Mouse (Mus musculus) hindbrain, embryonic 11.5 days (tissue): ENCODE data around the gene Sez6l. TPM values are rescaled to one million over a fixed set of nuclear protein-coding genes. Genes with fewer than 3 reads are reported as not detected.

Experiments
- ATAC-seq: fragments of 200-750 bp; cut with Nextera tagmentation; 2 replicates; pipeline ENCODE4 v1.8.0; 2017; ENCODE audit warnings: mild to moderate bottlenecking, moderate TSS enrichment, moderate library complexity; ENCODE audit not compliant: low FRiP score
- DNase-seq: peaks from one replicate; pipeline ENCODE4 v3.0.0-alpha.2; 2015; ENCODE audit warnings: low spot score
- H3K27ac ChIP-seq: fragments of 300-500 bp; sonication (generic); 2 replicates; pipeline ENCODE4 v1.5.1; 2014; ENCODE audit warnings: mild to moderate bottlenecking, low read depth, low read length
- H3K27me3 ChIP-seq: fragments of 300-500 bp; sonication (generic); 2 replicates; pipeline ENCODE4 v1.6.1; 2014; ENCODE audit warnings: mild to moderate bottlenecking, low read length, moderate library complexity, mixed read lengths; ENCODE audit not compliant: control insufficient read depth, insufficient read depth
- H3K36me3 ChIP-seq: fragments of 300-500 bp; sonication (generic); 2 replicates; pipeline ENCODE4 v1.6.1; 2014; ENCODE audit warnings: mild to moderate bottlenecking, low read length, moderate library complexity, mixed read lengths; ENCODE audit not compliant: control insufficient read depth, insufficient read depth
- H3K4me1 ChIP-seq: fragments of 300-500 bp; sonication (generic); replicated peaks from 2 replicates; pipeline ENCODE4 v1.6.1; 2014; ENCODE audit warnings: low read length, mixed read lengths; ENCODE audit not compliant: control insufficient read depth, insufficient read depth
- H3K4me2 ChIP-seq: fragments of 300-500 bp; sonication (generic); replicated peaks from 2 replicates; pipeline ENCODE4 v1.6.1; 2014; ENCODE audit warnings: mild to moderate bottlenecking, low read depth, low read length
- H3K4me3 ChIP-seq: fragments of 300-500 bp; sonication (generic); 2 replicates; pipeline ENCODE4 v1.5.1; 2014; ENCODE audit warnings: low read depth, low read length
- H3K9ac ChIP-seq: fragments of 300-500 bp; sonication (generic); 2 replicates; pipeline ENCODE4 v1.6.1; 2014; ENCODE audit warnings: low read depth, low read length
- H3K9me3 ChIP-seq: fragments of 300-500 bp; sonication (generic); 2 replicates; pipeline ENCODE4 v1.6.1; 2016; ENCODE audit warnings: low read length; ENCODE audit not compliant: control insufficient read depth
- whole genome bisulfite sequencing: fragments of 180-500 bp; shearing (Covaris S2); extraction: QIAGEN DNeasy Blood & Tissue Kit; methylation state at CpG from one replicate; pipeline ENCODE4 v1.1.7; 2014; 5-methylcytosine and 5-hydroxymethylcytosine counted together
- polyA plus RNA-seq: library from polyadenylated mRNA; unstranded; fragments of >200 nt; fragmentation: Nextera tagmentation; extraction: Ambion mirVana; gene quantifications from 2 replicates; pipeline ENCODE4 v1.2.1, GENCODE M21; 2014

Sez6l gene
- polyA plus RNA-seq, 1 experiment from 2014 or later = 5.1 TPM

DNA sequence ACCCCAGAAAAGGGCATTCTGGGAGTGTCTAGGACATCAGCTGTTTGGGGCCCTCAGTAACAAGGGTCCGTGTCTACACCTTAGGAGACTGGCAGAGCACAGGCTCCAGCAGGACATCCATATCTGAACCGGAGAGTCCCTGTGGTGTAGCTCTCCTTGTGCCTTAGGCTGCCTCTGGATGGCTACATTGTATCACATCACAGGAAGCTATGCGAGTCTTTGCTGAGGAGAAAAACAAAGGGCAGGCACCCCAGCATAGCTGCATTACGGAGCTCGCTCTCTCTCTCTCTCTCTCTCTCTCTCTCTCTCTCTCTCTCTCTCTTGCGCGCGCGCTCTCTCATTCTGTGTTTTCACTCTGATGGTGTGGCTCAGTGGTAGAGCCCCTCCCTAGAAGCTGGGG, 194.9 kb downstream of the Sez6l start:
- no peaks in the 10 kb centered on the region for H3K27me3 ChIP-seq
- H3K4me1 ChIP-seq = no peaks in the 10 kb centered on the region
- no peaks in the 10 kb centered on the region; the same call in 1 of the 2 replicates for H3K36me3 ChIP-seq
- H3K27ac ChIP-seq = peak overlapping the region; percentile 3; the same call in 1 of the 2 replicates
- no peak overlapping the region for H3K4me2 ChIP-seq
- ATAC-seq (no peak), DNase-seq (no peak)
- H3K9ac ChIP-seq = no peak overlapping the region
- no peak overlapping the region for H3K4me3 ChIP-seq
- no peaks in the 10 kb centered on the region for H3K9me3 ChIP-seq
- WGBS = 64% methylated on average over 9 of the region's 9 CpGs

DNA sequence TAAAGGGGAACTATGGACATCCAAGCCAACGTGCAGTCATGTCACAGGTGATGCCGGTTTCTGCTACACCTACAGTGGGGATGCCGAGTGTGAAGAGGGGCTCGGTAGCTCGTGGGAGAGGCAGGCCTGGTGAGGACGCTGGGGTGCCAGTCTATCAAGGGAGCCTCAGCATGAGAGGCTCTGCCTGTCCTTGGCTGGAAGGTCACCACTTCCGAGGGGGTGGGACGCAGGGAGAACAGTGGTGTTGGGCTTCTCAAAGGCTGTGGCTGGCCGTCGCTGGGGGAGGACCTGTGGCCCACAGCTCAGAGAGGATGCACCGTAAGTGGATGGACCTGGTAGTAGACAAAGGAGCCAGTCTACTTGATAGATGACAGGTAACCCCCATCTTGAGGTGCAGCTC, 195.8 kb downstream of the Sez6l start:
- no peak overlapping the region for H3K4me2 ChIP-seq
- H3K27ac ChIP-seq = no peak overlapping the region
- ATAC-seq = no peak
- no peaks in the 10 kb centered on the region; the same call in 1 of the 2 replicates for H3K36me3 ChIP-seq
- no peak overlapping the region for H3K9ac ChIP-seq
- no peaks in the 10 kb centered on the region; the same call in 1 of the 2 replicates for H3K4me1 ChIP-seq
- H3K4me3 ChIP-seq = no peak overlapping the region
- WGBS = 86% methylated on average over 11 of the region's 11 CpGs
- DNase-seq = no peak
- H3K27me3 ChIP-seq = no peaks in the 10 kb centered on the region
- H3K9me3 ChIP-seq = no peaks in the 10 kb centered on the region

- Histone ChIP-seq H3K9me3 (no peaks in the 10 kb centered on the region), H3K9ac (no peak overlapping the region), H3K27ac (no peak overlapping the region), H3K4me1 (no peaks in the 10 kb centered on the region; the same call in 1 of the 2 replicates), H3K4me3 (no peak overlapping the region), H3K36me3 (no peaks in the 10 kb centered on the region), H3K27me3 (no peaks in the 10 kb centered on the region), H3K4me2 (no peak overlapping the region)
- WGBS = 81% methylated on average over 6 of the region's 6 CpGs
- no peak for ATAC-seq
- no peak for DNase-seq
Observed at GRCm38 (mm10) chr5:112378716-112379115, 198.3 kb downstream of the Sez6l start.

DNA sequence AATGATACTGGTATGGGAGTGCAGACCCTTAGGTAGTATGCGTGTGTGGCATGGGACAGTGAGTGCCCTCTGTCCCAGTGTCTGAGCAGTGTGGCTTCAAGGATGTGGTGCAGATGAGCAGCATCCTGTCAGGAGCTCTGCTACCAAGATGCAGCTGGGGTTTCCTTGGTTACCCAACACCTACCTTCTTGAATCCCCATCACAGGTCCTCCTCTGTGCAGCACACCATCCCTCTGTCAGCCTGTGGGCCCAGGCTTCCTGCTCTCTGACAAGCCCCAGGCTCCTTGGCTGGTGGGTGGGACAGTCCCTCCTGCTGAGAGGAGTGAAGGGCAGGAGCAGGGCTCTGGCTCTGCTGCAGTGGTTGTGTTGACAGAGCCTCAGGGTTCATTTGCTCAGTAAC, 199.6 kb downstream of the Sez6l start:
- ATAC-seq = no peak
- Histone ChIP-seq H3K27ac (no peak overlapping the region), H3K36me3 (no peaks in the 10 kb centered on the region), H3K27me3 (no peaks in the 10 kb centered on the region), H3K9ac (no peak overlapping the region), H3K4me1 (peaks cover 2% of the 10 kb centered on the region; the same call in 1 of the 2 replicates), H3K4me3 (no peak overlapping the region), H3K9me3 (no peaks in the 10 kb centered on the region), H3K4me2 (no peak overlapping the region)
- WGBS = 95% methylated on average over 1 of the region's 1 CpGs
- DNase-seq = no peak

- Histone ChIP-seq H3K4me2 (no peak overlapping the region), H3K4me3 (no peak overlapping the region), H3K9ac (no peak overlapping the region), H3K36me3 (no peaks in the 10 kb centered on the region), H3K27ac (no peak overlapping the region), H3K27me3 (no peaks in the 10 kb centered on the region), H3K4me1 (peaks cover 5% of the 10 kb centered on the region; the same call in 1 of the 2 replicates), H3K9me3 (no peaks in the 10 kb centered on the region)
- 89% methylated on average over 4 of the region's 4 CpGs for WGBS
- DNase-seq (no peak), ATAC-seq (no peak)
Observed at GRCm38 (mm10) chr5:112376111-112376510, 200.9 kb downstream of the Sez6l start.

GRCm38 (mm10) chr5:112371933-112372332, 205.1 kb downstream of the Sez6l start:
- no peak overlapping the region for H3K4me2 ChIP-seq
- ATAC-seq (peak; percentile 78), DNase-seq (peak; percentile 72)
- no peak overlapping the region for H3K9ac ChIP-seq
- no peaks in the 10 kb centered on the region for H3K9me3 ChIP-seq
- peak overlapping the region; percentile 53 for H3K27ac ChIP-seq
- no peaks in the 10 kb centered on the region for H3K36me3 ChIP-seq
- no peak overlapping the region for H3K4me3 ChIP-seq
- peaks cover 9% of the 10 kb centered on the region; the same call in 1 of the 2 replicates for H3K4me1 ChIP-seq
- WGBS = 27% methylated on average over 7 of the region's 7 CpGs
- no peaks in the 10 kb centered on the region for H3K27me3 ChIP-seq

- 94% methylated on average over 12 of the region's 12 CpGs for WGBS
- H3K36me3 ChIP-seq = no peaks in the 10 kb centered on the region
- ATAC-seq = no peak
- H3K9ac ChIP-seq = no peak overlapping the region
- H3K4me3 ChIP-seq = no peak overlapping the region
- no peaks in the 10 kb centered on the region for H3K27me3 ChIP-seq
- peaks cover 9% of the 10 kb centered on the region; the same call in 1 of the 2 replicates for H3K4me1 ChIP-seq
- no peaks in the 10 kb centered on the region for H3K9me3 ChIP-seq
- DNase-seq = no peak
- H3K4me2 ChIP-seq = no peak overlapping the region
- H3K27ac ChIP-seq = no peak overlapping the region
Observed at GRCm38 (mm10) chr5:112370236-112370813, 206.7 kb downstream of the Sez6l start.

DNA sequence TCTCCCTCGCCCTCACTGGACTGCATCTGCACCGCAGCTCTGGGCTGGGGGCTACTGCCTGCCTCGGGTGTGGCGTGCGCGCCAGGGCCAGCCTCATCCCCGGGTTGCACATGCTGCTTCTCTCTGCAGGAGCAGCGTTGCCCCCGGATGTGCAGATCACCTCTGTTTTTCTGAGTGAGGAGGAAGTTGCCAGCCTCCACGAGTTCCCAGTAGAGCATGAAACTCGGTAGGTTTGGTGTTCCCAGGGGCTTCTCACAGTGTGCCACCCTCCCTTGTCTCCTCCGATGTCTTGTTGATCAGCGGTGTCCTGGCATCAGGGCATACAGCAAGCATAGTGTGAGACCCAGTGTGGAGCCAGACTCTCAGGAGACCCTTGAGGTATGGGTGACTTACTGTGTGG, 207.7 kb downstream of the Sez6l start:
- WGBS = 91% methylated on average over 13 of the region's 13 CpGs
- H3K4me1 ChIP-seq = peaks cover 9% of the 10 kb centered on the region; the same call in 1 of the 2 replicates
- H3K27ac ChIP-seq = no peak overlapping the region
- ATAC-seq (no peak), DNase-seq (no peak)
- H3K4me3 ChIP-seq = no peak overlapping the region
- H3K27me3 ChIP-seq = no peaks in the 10 kb centered on the region
- no peak overlapping the region for H3K9ac ChIP-seq
- H3K9me3 ChIP-seq = no peaks in the 10 kb centered on the region
- H3K36me3 ChIP-seq = no peaks in the 10 kb centered on the region
- no peak overlapping the region for H3K4me2 ChIP-seq
